Mouse (Mus musculus) cortical plate, adult 2 months (tissue): ENCODE measurements around the gene C5ar2. TPM values are rescaled to one million over a fixed set of nuclear protein-coding genes. Genes with fewer than 3 reads are reported as not detected.
"Not testable (repeated sequence)": the region's sequence is repeated elsewhere in the genome, so short reads cannot be mapped to it uniquely, and the experiment has no call there.

Experiments used
- H3K27ac ChIP-seq: fragments of 200-500 bp; 2 replicates; pipeline ENCODE4 v1.5.1; 2012; ENCODE audit warnings: low read length, control low read depth, inconsistent platforms; ENCODE audit not compliant: insufficient read depth
- H3K4me1 ChIP-seq: fragments of 200-500 bp; 2 replicates; pipeline ENCODE4 v1.6.1; 2011; ENCODE audit warnings: low read length; ENCODE audit not compliant: control insufficient read depth, insufficient read depth
- H3K4me3 ChIP-seq: fragments of 200-500 bp; 2 replicates; pipeline ENCODE4 v1.5.1; 2011; ENCODE audit warnings: mild to moderate bottlenecking, low read length, control low read depth; ENCODE audit not compliant: insufficient read depth
- CTCF ChIP-seq: fragments of 200-500 bp; IDR thresholded peaks from 2 replicates; pipeline ENCODE4 v1.5.1; 2011; ENCODE audit warnings: mild to moderate bottlenecking, control low read depth, low read length; ENCODE audit not compliant: insufficient read depth; ENCODE audit errors: extremely low read depth
- POLR2A ChIP-seq: fragments of 200-500 bp; IDR thresholded peaks from 2 replicates; pipeline ENCODE4 v1.6.1; 2011; ENCODE audit warnings: mild to moderate bottlenecking, low read length, control low read depth; ENCODE audit not compliant: insufficient read depth; ENCODE audit errors: extremely low read depth
- polyA plus RNA-seq: library from polyadenylated mRNA; depleted of rRNA; stranded (reverse); fragments of >200 nt; gene quantifications from 2 replicates; pipeline ENCODE4 v1.2.3, GENCODE M21; 2012

The C5ar2 gene
- polyA plus RNA-seq, 1 experiment = 0.48 TPM

GRCm38 (mm10) chr7:16274922-16275890, 31.3 kb upstream of the C5ar2 start:
- Histone ChIP-seq H3K4me3 (no peak overlapping the region), H3K4me1 (no peaks in the 10 kb centered on the region; the same call in 1 of the 2 replicates), H3K27ac (no peak overlapping the region)
- no peak for TF ChIP-seq CTCF
- TF ChIP-seq POLR2A = no peak

GRCm38 (mm10) chr7:16273766-16274140, 29.8 kb upstream of the C5ar2 start:
- TF ChIP-seq CTCF = no peak
- TF ChIP-seq POLR2A = peak; percentile 57; the same call in 1 of the 2 replicates
- Histone ChIP-seq H3K4me3 (peak overlapping the region; percentile 71), H3K4me1 (no peaks in the 10 kb centered on the region; the same call in 1 of the 2 replicates), H3K27ac (no peak overlapping the region)

- TF ChIP-seq CTCF (no peak), POLR2A (peak; percentile 38; the same call in 1 of the 2 replicates)
Observed at GRCm38 (mm10) chr7:16273081-16273765, 29.3 kb upstream of the C5ar2 start, which contains the start of gene Inafm1. Inafm1 (minus strand) TSS chr7:16273617.

GRCm38 (mm10) chr7:16272681-16273080, 28.7 kb upstream of the C5ar2 start:
- Histone ChIP-seq H3K4me1 (no peaks in the 10 kb centered on the region; the same call in 1 of the 2 replicates), H3K4me3 (peak overlapping the region; percentile 71), H3K27ac (peak overlapping the region; percentile 84)
- no peak for TF ChIP-seq CTCF
- TF ChIP-seq POLR2A = no peak; the same call in 1 of the 2 replicates

More at GRCm38 (mm10) chr7:16273081-16273765, 29.3 kb upstream of the C5ar2 start, which contains the start of gene Inafm1:
- Histone ChIP-seq H3K27ac (peak within 1 kb of the TSS; percentile 84), H3K4me1 (no peaks in the 10 kb centered on the region; the same call in 1 of the 2 replicates), H3K4me3 (peak within 1 kb of the TSS; percentile 71)

GRCm38 (mm10) chr7:16271139-16271538, 27.2 kb upstream of the C5ar2 start:
- Histone ChIP-seq H3K27ac (no peak overlapping the region), H3K4me3 (no peak overlapping the region), H3K4me1 (no peaks in the 10 kb centered on the region; the same call in 1 of the 2 replicates)
- TF ChIP-seq POLR2A (no peak), CTCF (no peak)

- not testable (repeated sequence) for H3K27ac ChIP-seq
Observed at GRCm38 (mm10) chr7:16266593-16266992, 22.6 kb upstream of the C5ar2 start.

GRCm38 (mm10) chr7:16265856-16266255, 21.9 kb upstream of the C5ar2 start:
- TF ChIP-seq CTCF (no peak), POLR2A (no peak)
- Histone ChIP-seq H3K4me1 (no peaks in the 10 kb centered on the region), H3K4me3 (no peak overlapping the region), H3K27ac (no peak overlapping the region)

More at GRCm38 (mm10) chr7:16266593-16266992, 22.6 kb upstream of the C5ar2 start:
- H3K4me3 ChIP-seq, H3K4me1 ChIP-seq: not testable (repeated sequence)

- no peak for TF ChIP-seq POLR2A
- TF ChIP-seq CTCF = no peak
- Histone ChIP-seq H3K27ac (no peak overlapping the region), H3K4me3 (no peak overlapping the region), H3K4me1 (no peaks in the 10 kb centered on the region)
Observed at GRCm38 (mm10) chr7:16263843-16264242, 19.9 kb upstream of the C5ar2 start.

GRCm38 (mm10) chr7:16263015-16263787, 19.2 kb upstream of the C5ar2 start:
- TF ChIP-seq CTCF (peak; percentile 81), POLR2A (no peak)
- no peaks in the 10 kb centered on the region for H3K4me1 ChIP-seq
- no peak overlapping the region for H3K4me3 ChIP-seq
- H3K27ac ChIP-seq = no peak overlapping the region
